Mouse (Mus musculus): ENCODE results near the gene Kdm2b. TPM values are rescaled to one million over a fixed set of nuclear protein-coding genes. Genes with fewer than 3 reads are reported as not detected.

The Kdm2b gene
- polyA plus RNA-seq, 1 experiment from 2014 or later: 73.8 TPM

- Histone ChIP-seq H3K9ac (ENCODE audit: low read length) (no peak overlapping the region), H3K4me3 (ENCODE audit: low read depth, low read length) (no peak overlapping the region), H3K36me3 (ENCODE audit: control insufficient read depth, insufficient read depth, low read length) (peaks cover 73% of the 10 kb centered on the region), H3K4me2 (ENCODE audit: low read length) (no peak overlapping the region), H3K27ac (ENCODE audit: low read depth, low read length) (no peak overlapping the region), H3K27me3 (replicated peaks; ENCODE audit: control insufficient read depth, insufficient read depth, low read length) (no peaks in the 10 kb centered on the region), H3K4me1 (ENCODE audit: control insufficient read depth, insufficient read depth, low read length) (no peaks in the 10 kb centered on the region), H3K9me3 (replicated peaks; ENCODE audit: control insufficient read depth, low read length) (no peaks in the 10 kb centered on the region)
- DNase-seq (ENCODE audit: low spot score) (no peak), ATAC-seq (no peak)
- 94% methylated on average over 37 of the region's 37 CpGs for WGBS
Observed at GRCm38 (mm10) chr5:122880241-122880980, 109.2 kb downstream of the Kdm2b start.

GRCm38 (mm10) chr5:122876671-122877070 is 113.0 kb downstream of the Kdm2b start:
- no peak overlapping the region for H3K4me3 ChIP-seq (ENCODE audit: low read depth, low read length)
- H3K4me2 ChIP-seq (ENCODE audit: low read length): no peak overlapping the region
- no peaks in the 10 kb centered on the region for H3K27me3 ChIP-seq (replicated peaks; ENCODE audit: control insufficient read depth, insufficient read depth, low read length)
- WGBS: 87% methylated on average over 3 of the region's 3 CpGs
- no peaks in the 10 kb centered on the region for H3K9me3 ChIP-seq (replicated peaks; ENCODE audit: control insufficient read depth, low read length)
- H3K9ac ChIP-seq (ENCODE audit: low read length): no peak overlapping the region
- DNase-seq (ENCODE audit: low spot score) (no peak), ATAC-seq (no peak)
- H3K4me1 ChIP-seq (ENCODE audit: control insufficient read depth, insufficient read depth, low read length): no peaks in the 10 kb centered on the region
- H3K36me3 ChIP-seq (ENCODE audit: control insufficient read depth, insufficient read depth, low read length): peaks cover 83% of the 10 kb centered on the region
- H3K27ac ChIP-seq (ENCODE audit: low read depth, low read length): no peak overlapping the region

GRCm38 (mm10) chr5:122874359-122874758 is 115.3 kb downstream of the Kdm2b start:
- Histone ChIP-seq H3K4me2 (ENCODE audit: low read length) (no peak overlapping the region), H3K9me3 (replicated peaks; ENCODE audit: control insufficient read depth, low read length) (no peaks in the 10 kb centered on the region), H3K9ac (ENCODE audit: low read length) (no peak overlapping the region), H3K4me1 (ENCODE audit: control insufficient read depth, insufficient read depth, low read length) (no peaks in the 10 kb centered on the region), H3K36me3 (ENCODE audit: control insufficient read depth, insufficient read depth, low read length) (peaks cover 72% of the 10 kb centered on the region), H3K4me3 (ENCODE audit: low read depth, low read length) (no peak overlapping the region), H3K27ac (ENCODE audit: low read depth, low read length) (no peak overlapping the region), H3K27me3 (replicated peaks; ENCODE audit: control insufficient read depth, insufficient read depth, low read length) (no peaks in the 10 kb centered on the region)
- no peak for ATAC-seq
- no peak for DNase-seq (ENCODE audit: low spot score)
- WGBS: 89% methylated on average over 3 of the region's 3 CpGs

- no peaks in the 10 kb centered on the region for H3K9me3 ChIP-seq (replicated peaks; ENCODE audit: control insufficient read depth, low read length)
- H3K27me3 ChIP-seq (replicated peaks; ENCODE audit: control insufficient read depth, insufficient read depth, low read length): no peaks in the 10 kb centered on the region
- no peak overlapping the region for H3K27ac ChIP-seq (ENCODE audit: low read depth, low read length)
- no peak overlapping the region for H3K4me2 ChIP-seq (ENCODE audit: low read length)
- no peaks in the 10 kb centered on the region for H3K4me1 ChIP-seq (ENCODE audit: control insufficient read depth, insufficient read depth, low read length)
- WGBS: 74% methylated on average over 2 of the region's 2 CpGs
- no peak overlapping the region for H3K4me3 ChIP-seq (ENCODE audit: low read depth, low read length)
- no peak for ATAC-seq
- DNase-seq (ENCODE audit: low spot score): no peak
- H3K36me3 ChIP-seq (ENCODE audit: control insufficient read depth, insufficient read depth, low read length): peaks cover 72% of the 10 kb centered on the region
- no peak overlapping the region for H3K9ac ChIP-seq (ENCODE audit: low read length)
Observed at GRCm38 (mm10) chr5:122873573-122873972, 116.0 kb downstream of the Kdm2b start.

- H3K4me1 ChIP-seq (ENCODE audit: control insufficient read depth, insufficient read depth, low read length): no peaks in the 10 kb centered on the region
- WGBS: 92% methylated on average over 3 of the region's 3 CpGs
Observed at GRCm38 (mm10) chr5:122872626-122873025, 117.0 kb downstream of the Kdm2b start.

GRCm38 (mm10) chr5:122863053-122863452 is 126.6 kb downstream of the Kdm2b start:
- H3K4me1 ChIP-seq (ENCODE audit: control insufficient read depth, insufficient read depth, low read length): no peaks in the 10 kb centered on the region
- no peak overlapping the region for H3K4me2 ChIP-seq (ENCODE audit: low read length)
- H3K36me3 ChIP-seq (ENCODE audit: control insufficient read depth, insufficient read depth, low read length): peaks cover 60% of the 10 kb centered on the region
- ATAC-seq (no peak), DNase-seq (ENCODE audit: low spot score) (no peak)
- H3K4me3 ChIP-seq (ENCODE audit: low read depth, low read length): no peak overlapping the region
- H3K27ac ChIP-seq (ENCODE audit: low read depth, low read length): no peak overlapping the region
- WGBS: 94% methylated on average over 2 of the region's 2 CpGs
- H3K9me3 ChIP-seq (replicated peaks; ENCODE audit: control insufficient read depth, low read length): no peaks in the 10 kb centered on the region
- H3K9ac ChIP-seq (ENCODE audit: low read length): no peak overlapping the region
- no peaks in the 10 kb centered on the region for H3K27me3 ChIP-seq (replicated peaks; ENCODE audit: control insufficient read depth, insufficient read depth, low read length)

More at GRCm38 (mm10) chr5:122872626-122873025, 117.0 kb downstream of the Kdm2b start:
- Histone ChIP-seq H3K36me3 (ENCODE audit: control insufficient read depth, insufficient read depth, low read length) (peaks cover 71% of the 10 kb centered on the region), H3K27me3 (replicated peaks; ENCODE audit: control insufficient read depth, insufficient read depth, low read length) (no peaks in the 10 kb centered on the region), H3K9me3 (replicated peaks; ENCODE audit: control insufficient read depth, low read length) (no peaks in the 10 kb centered on the region), H3K4me2 (ENCODE audit: low read length) (no peak overlapping the region), H3K9ac (ENCODE audit: low read length) (no peak overlapping the region), H3K27ac (ENCODE audit: low read depth, low read length) (no peak overlapping the region), H3K4me3 (ENCODE audit: low read depth, low read length) (no peak overlapping the region)
- no peak for ATAC-seq
- no peak for DNase-seq (ENCODE audit: low spot score)

- Histone ChIP-seq H3K27me3 (replicated peaks; ENCODE audit: control insufficient read depth, insufficient read depth, low read length) (no peaks in the 10 kb centered on the region), H3K9ac (ENCODE audit: low read length) (no peak overlapping the region), H3K4me1 (ENCODE audit: control insufficient read depth, insufficient read depth, low read length) (peaks cover 9% of the 10 kb centered on the region), H3K4me2 (ENCODE audit: low read length) (no peak overlapping the region), H3K9me3 (replicated peaks; ENCODE audit: control insufficient read depth, low read length) (no peaks in the 10 kb centered on the region), H3K27ac (ENCODE audit: low read depth, low read length) (no peak overlapping the region), H3K36me3 (ENCODE audit: control insufficient read depth, insufficient read depth, low read length) (no peaks in the 10 kb centered on the region), H3K4me3 (ENCODE audit: low read depth, low read length) (no peak overlapping the region)
- WGBS: 77% methylated on average over 3 of the region's 3 CpGs
- ATAC-seq: no peak
- no peak for DNase-seq (ENCODE audit: low spot score)
Observed at GRCm38 (mm10) chr5:122855858-122856257, 133.8 kb downstream of the Kdm2b start.

GRCm38 (mm10) chr5:122852611-122853010 is 137.0 kb downstream of the Kdm2b start:
- DNase-seq (ENCODE audit: low spot score): no peak
- 95% methylated on average over 2 of the region's 2 CpGs for WGBS
- no peak overlapping the region for H3K4me2 ChIP-seq (ENCODE audit: low read length)

GRCm38 (mm10) chr5:122850319-122851002 is 139.2 kb downstream of the Kdm2b start:
- DNase-seq (ENCODE audit: low spot score) (no peak), ATAC-seq (peak; percentile 74)
- peak overlapping the region; percentile 96 for H3K4me2 ChIP-seq (ENCODE audit: low read length)
- peak overlapping the region; percentile 85 for H3K9ac ChIP-seq (ENCODE audit: low read length)
- peak overlapping the region; percentile 70 for H3K4me3 ChIP-seq (ENCODE audit: low read depth, low read length)
- peak overlapping the region; percentile 86 for H3K27ac ChIP-seq (ENCODE audit: low read depth, low read length)
- no peaks in the 10 kb centered on the region for H3K36me3 ChIP-seq (ENCODE audit: control insufficient read depth, insufficient read depth, low read length)
- H3K4me1 ChIP-seq (ENCODE audit: control insufficient read depth, insufficient read depth, low read length): peaks cover 12% of the 10 kb centered on the region
- WGBS: under 1% methylated on average over 34 of the region's 38 CpGs
- no peaks in the 10 kb centered on the region for H3K9me3 ChIP-seq (replicated peaks; ENCODE audit: control insufficient read depth, low read length)
- no peaks in the 10 kb centered on the region for H3K27me3 ChIP-seq (replicated peaks; ENCODE audit: control insufficient read depth, insufficient read depth, low read length)

More at GRCm38 (mm10) chr5:122852611-122853010, 137.0 kb downstream of the Kdm2b start:
- H3K9ac ChIP-seq (ENCODE audit: low read length): no peak overlapping the region
- H3K9me3 ChIP-seq (replicated peaks; ENCODE audit: control insufficient read depth, low read length): no peaks in the 10 kb centered on the region
- H3K4me1 ChIP-seq (ENCODE audit: control insufficient read depth, insufficient read depth, low read length): peaks cover 12% of the 10 kb centered on the region
- no peaks in the 10 kb centered on the region for H3K36me3 ChIP-seq (ENCODE audit: control insufficient read depth, insufficient read depth, low read length)
- no peak overlapping the region for H3K27ac ChIP-seq (ENCODE audit: low read depth, low read length)
- no peaks in the 10 kb centered on the region for H3K27me3 ChIP-seq (replicated peaks; ENCODE audit: control insufficient read depth, insufficient read depth, low read length)
- ATAC-seq: no peak
- H3K4me3 ChIP-seq (ENCODE audit: low read depth, low read length): no peak overlapping the region
